Mouse (Mus musculus): ENCODE measurements around the gene Bcl11b.

- no peak for TF ChIP-seq POLR2A (IDR thresholded peaks at IDR 0.05; ENCODE audit: low read depth, low read length)
- no peak for TF ChIP-seq CTCF (IDR thresholded peaks at IDR 0.05; ENCODE audit: extremely low read depth, insufficient read length, insufficient replicate concordance, low read depth, low read length)
Measured at GRCm38 (mm10) chr12:107921566-107921965, 81.8 kb downstream of the Bcl11b start.

Data from small intestine, adult 2 months (tissue).